Mouse (Mus musculus) c-Kit-positive CD71-positive TER-119-positive erythroid progenitor cells, embryonic 14.5 days (primary cell): ENCODE data around the gene Hist2h2aa1.
"Not testable (repeated sequence)": the region's sequence is repeated elsewhere in the genome, so short reads cannot be mapped to it uniquely, and the experiment has no call there.

ENCODE experiments used
- DNase-seq: peaks from one replicate; pipeline ENCODE4 v3.0.0-alpha.2; 2013; ENCODE audit warnings: low spot score

Hist2h2aa1 gene

GRCm38 (mm10) chr3:96230404-96230803 lies 14.9 kb upstream of the Hist2h2aa1 start:
- no peak for DNase-seq

GRCm38 (mm10) chr3:96230910-96231757 lies 14.2 kb upstream of the Hist2h2aa1 start:
- no peak for DNase-seq

GRCm38 (mm10) chr3:96231758-96232120 lies 13.6 kb upstream of the Hist2h2aa1 start:
- DNase-seq: no peak

DNA sequence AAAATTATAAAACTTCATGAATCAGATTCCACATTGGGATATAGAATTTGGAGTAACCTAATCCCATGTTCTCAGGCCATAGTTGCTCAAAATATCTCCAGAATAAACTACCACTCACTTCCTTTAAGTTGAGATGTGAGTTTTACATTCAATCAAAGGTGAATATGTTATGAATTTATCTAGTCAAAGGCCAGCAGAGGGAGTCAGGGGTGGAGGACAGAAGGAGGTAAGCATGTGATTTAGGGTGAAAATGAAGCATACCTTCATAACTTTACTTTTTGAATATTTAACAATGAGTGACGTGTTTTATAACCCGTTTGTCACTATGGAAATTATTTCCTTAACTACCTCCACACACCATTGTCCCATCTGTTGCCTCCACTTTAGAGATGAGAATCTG lies 10.4 kb upstream of the Hist2h2aa1 start:
- DNase-seq: no peak

- no peak for DNase-seq
These were observed 9.5 kb upstream of the Hist2h2aa1 start for GRCm38 (mm10) chr3:96235836-96236235.

GRCm38 (mm10) chr3:96236834-96237334 lies 8.4 kb upstream of the Hist2h2aa1 start:
- DNase-seq: no peak

GRCm38 (mm10) chr3:96237335-96237903 lies 7.9 kb upstream of the Hist2h2aa1 start:
- DNase-seq: peak; percentile 68

GRCm38 (mm10) chr3:96237904-96238511 lies 7.3 kb upstream of the Hist2h2aa1 start:
- peak; percentile 81 for DNase-seq

DNA sequence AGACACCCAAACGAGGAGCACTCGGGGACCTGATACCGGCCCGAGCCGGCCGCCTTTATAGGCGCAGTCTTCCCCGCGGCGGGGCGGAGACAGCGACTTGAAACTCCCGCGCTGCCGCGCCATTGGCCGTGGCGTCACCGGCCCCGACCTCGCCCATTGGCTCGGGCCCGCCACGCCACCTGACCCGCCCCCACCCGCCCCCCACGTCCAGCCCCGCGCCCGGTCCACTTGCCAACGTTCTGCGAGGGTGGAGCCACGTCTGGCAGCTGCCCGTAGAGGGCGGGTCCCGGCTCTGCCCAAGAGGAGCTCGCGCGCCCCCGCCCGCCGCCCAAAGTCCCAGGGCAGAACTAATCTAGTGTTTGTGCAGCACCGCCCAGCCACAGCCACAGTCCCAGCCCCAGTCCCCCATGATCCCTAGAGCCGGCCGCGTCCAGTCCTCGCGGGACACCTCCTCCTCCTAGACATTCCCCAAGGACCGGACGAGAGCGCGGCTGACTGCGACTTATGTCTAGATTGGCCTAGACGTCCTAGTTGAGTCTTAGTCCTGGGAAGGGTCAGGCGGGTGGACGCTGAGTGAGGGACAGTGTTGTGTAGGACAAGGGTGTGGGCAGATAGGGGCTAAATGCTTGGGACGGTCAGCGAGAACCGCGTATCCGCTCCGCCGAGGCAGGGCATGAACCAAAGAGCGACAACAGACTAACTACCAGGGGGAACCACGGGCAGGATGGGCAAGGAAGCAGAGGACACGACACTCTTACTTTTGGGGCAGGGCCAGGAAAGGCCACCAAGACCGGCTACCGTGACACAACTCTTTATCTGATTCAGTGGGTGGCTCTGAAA lies 6.1 kb upstream of the Hist2h2aa1 start, which contains the start of gene Hist2h3c2:
Hist2h3c2 (minus strand) TSS at position 174 of the 840 bp plus-strand sequence.
- not testable (repeated sequence) for DNase-seq

GRCm38 (mm10) chr3:96239949-96240798 lies 5.1 kb upstream of the Hist2h2aa1 start, which contains the start of gene Hist2h2aa2:
TSS of gene Hist2h2aa2 (minus strand) at chr3:96240276.
- peak; percentile 53 for DNase-seq

DNA sequence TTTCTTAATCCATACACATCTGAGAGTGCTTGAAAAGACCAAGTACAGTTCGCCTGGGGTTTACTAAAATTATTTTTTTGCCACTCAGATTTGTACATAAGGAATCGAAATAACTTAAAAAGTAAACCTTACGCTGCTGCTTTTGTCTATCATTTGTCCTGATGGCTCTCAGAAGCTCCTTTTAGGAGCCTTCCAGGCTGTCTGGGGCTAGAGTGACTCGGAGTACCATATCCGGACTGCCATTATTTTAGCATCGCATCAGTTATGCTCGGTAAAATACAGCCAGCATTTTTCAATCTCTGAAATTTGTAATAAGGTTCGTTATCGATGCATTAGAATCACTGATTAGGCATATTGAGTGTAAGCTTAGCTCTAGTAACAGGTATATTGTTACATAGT lies 4.5 kb upstream of the Hist2h2aa1 start:
- DNase-seq: no peak

DNA sequence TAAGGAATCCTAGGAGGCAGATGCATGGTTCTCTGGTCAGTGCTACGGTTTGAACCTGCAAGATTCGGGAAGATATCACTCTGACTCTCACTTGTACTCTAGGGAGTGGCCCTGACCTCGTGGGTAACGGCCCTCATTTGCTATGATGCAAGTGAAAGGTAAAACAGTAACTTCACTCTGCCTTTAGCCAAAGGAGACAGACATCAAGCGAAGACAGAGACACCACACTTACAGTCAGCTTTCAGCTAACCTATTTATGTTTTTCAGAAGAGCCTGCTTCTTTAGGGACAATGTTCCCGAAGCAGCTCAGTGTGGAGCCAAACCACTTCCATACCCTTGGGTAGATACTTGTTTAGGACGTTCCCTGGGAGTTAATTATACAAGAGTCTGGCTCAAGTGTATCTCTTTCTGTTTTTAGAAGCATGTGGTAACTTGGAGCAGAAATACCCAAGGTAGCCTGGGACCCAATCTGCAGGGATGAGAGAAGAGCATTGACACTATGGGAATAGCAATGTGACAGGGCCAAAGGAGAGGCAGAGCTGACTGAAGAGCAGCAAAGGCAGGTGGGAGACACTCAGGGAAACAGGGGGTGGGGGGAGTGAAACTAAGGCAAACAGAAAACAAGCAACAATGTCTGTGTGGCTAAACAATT lies 1.2 kb upstream of the Hist2h2aa1 start:
- DNase-seq: no peak

- not testable (repeated sequence) for DNase-seq
These were observed 721 bp downstream of the Hist2h2aa1 start for GRCm38 (mm10) chr3:96246018-96246417.

GRCm38 (mm10) chr3:96246427-96246856 lies 1.1 kb downstream of the Hist2h2aa1 start, which contains the start of gene Hist2h3c1:
TSS of gene Hist2h3c1 (plus strand) at chr3:96246685.
- DNase-seq: not testable (repeated sequence)

- peak; percentile 68 for DNase-seq
These were observed 2.3 kb downstream of the Hist2h2aa1 start for GRCm38 (mm10) chr3:96247356-96248140.

GRCm38 (mm10) chr3:96248141-96249033 lies 3.1 kb downstream of the Hist2h2aa1 start:
- DNase-seq: peak; percentile 59

DNA sequence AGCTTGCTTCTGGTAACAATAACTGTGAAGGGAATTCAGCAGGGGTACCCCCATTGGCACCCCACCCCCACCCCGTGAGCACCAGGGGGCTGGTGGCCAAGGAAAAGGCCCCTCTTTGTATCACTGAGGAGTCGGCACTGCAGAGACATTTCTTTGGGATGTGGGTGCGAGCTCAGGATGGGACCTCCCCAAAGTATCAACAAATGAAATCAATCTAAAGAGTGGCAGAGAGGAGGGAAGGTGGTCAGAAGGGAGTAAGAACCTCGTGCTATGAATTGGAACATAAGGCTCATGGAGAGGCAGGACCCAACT lies 3.7 kb downstream of the Hist2h2aa1 start:
- no peak for DNase-seq

GRCm38 (mm10) chr3:96250890-96251289 lies 5.6 kb downstream of the Hist2h2aa1 start:
- no peak for DNase-seq
